Mouse (Mus musculus): ENCODE measurements around the gene Tbc1d22b. TPM values are rescaled to one million over a fixed set of nuclear protein-coding genes. Genes with fewer than 3 reads are reported as not detected.
A peak's percentile ranks its signal among the peaks of the same experiment; 100 is the strongest.
"Not testable (repeated sequence)": the region's sequence is repeated elsewhere in the genome, so short reads cannot be mapped to it uniquely, and the experiment has no call there.

Gene Tbc1d22b
- polyA plus RNA-seq, 1 experiment = 36.5 TPM

GRCm38 (mm10) chr17:29513044-29513730 is 36.4 kb upstream of the Tbc1d22b start:
- no peak overlapping the region for H3K27ac ChIP-seq (ENCODE audit: insufficient read depth, low read length)
- H3K4me3 ChIP-seq (ENCODE audit: insufficient read depth, low read length) = no peak overlapping the region
- TF ChIP-seq POLR2A (IDR thresholded peaks at IDR 0.05; ENCODE audit: extremely low read depth, insufficient read depth, low read length) = no peak
- TF ChIP-seq CTCF (IDR thresholded peaks at IDR 0.05; ENCODE audit: extremely low read depth, insufficient read depth, low read length) = peak; percentile 40; the same call in 1 of the 2 replicates
- H3K4me1 ChIP-seq (ENCODE audit: control insufficient read depth, insufficient read depth, low read length) = 0 out of 2 replicates have a peak, but pooled peaks cover 2% of the 10 kb centered on the region

- H3K27ac ChIP-seq (ENCODE audit: insufficient read depth, low read length) = no peak overlapping the region
- H3K4me1 ChIP-seq (ENCODE audit: control insufficient read depth, insufficient read depth, low read length) = 0 out of 2 replicates have a peak, but pooled peaks cover 2% of the 10 kb centered on the region
- no peak overlapping the region for H3K4me3 ChIP-seq (ENCODE audit: insufficient read depth, low read length)
- TF ChIP-seq CTCF (IDR thresholded peaks at IDR 0.05; ENCODE audit: extremely low read depth, insufficient read depth, low read length) (peak; percentile 89), POLR2A (IDR thresholded peaks at IDR 0.05; ENCODE audit: extremely low read depth, insufficient read depth, low read length) (no peak)
Measured at GRCm38 (mm10) chr17:29514435-29514834, 35.1 kb upstream of the Tbc1d22b start.

GRCm38 (mm10) chr17:29518665-29519064 is 30.9 kb upstream of the Tbc1d22b start:
- H3K4me1 ChIP-seq (ENCODE audit: control insufficient read depth, insufficient read depth, low read length); H3K27ac ChIP-seq (ENCODE audit: insufficient read depth, low read length); H3K4me3 ChIP-seq (ENCODE audit: insufficient read depth, low read length): not testable (repeated sequence)

GRCm38 (mm10) chr17:29519731-29520130 is 29.9 kb upstream of the Tbc1d22b start:
- TF ChIP-seq POLR2A (IDR thresholded peaks at IDR 0.05; ENCODE audit: extremely low read depth, insufficient read depth, low read length) = no peak
- no peak overlapping the region for H3K4me3 ChIP-seq (ENCODE audit: insufficient read depth, low read length)
- H3K4me1 ChIP-seq (ENCODE audit: control insufficient read depth, insufficient read depth, low read length) = no peaks in the 10 kb centered on the region
- H3K27ac ChIP-seq (ENCODE audit: insufficient read depth, low read length) = no peak overlapping the region

GRCm38 (mm10) chr17:29525613-29526012 is 24.0 kb upstream of the Tbc1d22b start:
- Histone ChIP-seq H3K4me3 (ENCODE audit: insufficient read depth, low read length) (no peak overlapping the region), H3K27ac (ENCODE audit: insufficient read depth, low read length) (no peak overlapping the region), H3K4me1 (ENCODE audit: control insufficient read depth, insufficient read depth, low read length) (no peaks in the 10 kb centered on the region)
- no peak for TF ChIP-seq POLR2A (IDR thresholded peaks at IDR 0.05; ENCODE audit: extremely low read depth, insufficient read depth, low read length)
- no peak for TF ChIP-seq CTCF (IDR thresholded peaks at IDR 0.05; ENCODE audit: extremely low read depth, insufficient read depth, low read length)

- H3K27ac ChIP-seq (ENCODE audit: insufficient read depth, low read length) = no peak overlapping the region
- no peak for TF ChIP-seq POLR2A (IDR thresholded peaks at IDR 0.05; ENCODE audit: extremely low read depth, insufficient read depth, low read length)
- peak; percentile 57 for TF ChIP-seq CTCF (IDR thresholded peaks at IDR 0.05; ENCODE audit: extremely low read depth, insufficient read depth, low read length)
- no peak overlapping the region for H3K4me3 ChIP-seq (ENCODE audit: insufficient read depth, low read length)
Measured at GRCm38 (mm10) chr17:29528568-29529187, 20.9 kb upstream of the Tbc1d22b start.

GRCm38 (mm10) chr17:29530508-29530907 is 19.1 kb upstream of the Tbc1d22b start:
- Histone ChIP-seq H3K4me1 (ENCODE audit: control insufficient read depth, insufficient read depth, low read length) (no peaks in the 10 kb centered on the region), H3K27ac (ENCODE audit: insufficient read depth, low read length) (no peak overlapping the region), H3K4me3 (ENCODE audit: insufficient read depth, low read length) (no peak overlapping the region)
- TF ChIP-seq CTCF (IDR thresholded peaks at IDR 0.05; ENCODE audit: extremely low read depth, insufficient read depth, low read length) (no peak), POLR2A (IDR thresholded peaks at IDR 0.05; ENCODE audit: extremely low read depth, insufficient read depth, low read length) (no peak)

More at GRCm38 (mm10) chr17:29528568-29529187, 20.9 kb upstream of the Tbc1d22b start:
- H3K4me1 ChIP-seq (ENCODE audit: control insufficient read depth, insufficient read depth, low read length) = no peaks in the 10 kb centered on the region

- Histone ChIP-seq H3K4me3 (ENCODE audit: insufficient read depth, low read length) (no peak overlapping the region), H3K27ac (ENCODE audit: insufficient read depth, low read length) (no peak overlapping the region), H3K4me1 (ENCODE audit: control insufficient read depth, insufficient read depth, low read length) (no peaks in the 10 kb centered on the region)
- TF ChIP-seq POLR2A (IDR thresholded peaks at IDR 0.05; ENCODE audit: extremely low read depth, insufficient read depth, low read length) = no peak
- TF ChIP-seq CTCF (IDR thresholded peaks at IDR 0.05; ENCODE audit: extremely low read depth, insufficient read depth, low read length) = no peak
Measured at GRCm38 (mm10) chr17:29531278-29531677, 18.3 kb upstream of the Tbc1d22b start.

- no peak for TF ChIP-seq POLR2A (IDR thresholded peaks at IDR 0.05; ENCODE audit: extremely low read depth, insufficient read depth, low read length)
- no peak overlapping the region for H3K27ac ChIP-seq (ENCODE audit: insufficient read depth, low read length)
- no peaks in the 10 kb centered on the region for H3K4me1 ChIP-seq (ENCODE audit: control insufficient read depth, insufficient read depth, low read length)
- H3K4me3 ChIP-seq (ENCODE audit: insufficient read depth, low read length) = no peak overlapping the region
Measured at GRCm38 (mm10) chr17:29531757-29532384, 17.7 kb upstream of the Tbc1d22b start.

GRCm38 (mm10) chr17:29533866-29534265 is 15.7 kb upstream of the Tbc1d22b start:
- Histone ChIP-seq H3K27ac (ENCODE audit: insufficient read depth, low read length) (no peak overlapping the region), H3K4me1 (ENCODE audit: control insufficient read depth, insufficient read depth, low read length) (no peaks in the 10 kb centered on the region), H3K4me3 (ENCODE audit: insufficient read depth, low read length) (no peak overlapping the region)
- TF ChIP-seq CTCF (IDR thresholded peaks at IDR 0.05; ENCODE audit: extremely low read depth, insufficient read depth, low read length) = no peak
- TF ChIP-seq POLR2A (IDR thresholded peaks at IDR 0.05; ENCODE audit: extremely low read depth, insufficient read depth, low read length) = no peak

All from cortical plate, adult 2 months (tissue).